Mouse (Mus musculus) liver, embryonic 14 days (tissue): ENCODE data around the gene Hmga1b. TPM values are rescaled to one million over a fixed set of nuclear protein-coding genes. Genes with fewer than 3 reads are reported as not detected.

ENCODE experiments used
- polyA plus RNA-seq: library from polyadenylated mRNA; depleted of rRNA; stranded (reverse); fragments of >200 nt; gene quantifications from 2 replicates; pipeline ENCODE4 v1.2.3, GENCODE M21; 2012; rRNA removed

Gene Hmga1b
- polyA plus RNA-seq, result 2.8 and 3.7 TPM in 2 replicates

GRCm38 (mm10) chr11:120762672-120763041 is at the start of gene Hmga1b:
Gene Hmga1b (plus strand): TSS chr11:120762794.

GRCm38 (mm10) chr11:120713580-120714518 is 48.7 kb upstream of the Hmga1b start, which contains the start of the genes Cenpx and Lrrc45:
Gene Cenpx (minus strand): TSS chr11:120713738.
Gene Lrrc45 (plus strand): TSS chr11:120713925.

GRCm38 (mm10) chr11:120721124-120722066 is 41.2 kb upstream of the Hmga1b start, which contains the start of gene Rac3:
Gene Rac3 (plus strand): TSS chr11:120721470.

GRCm38 (mm10) chr11:120727169-120727527 is 35.4 kb upstream of the Hmga1b start, which contains the start of gene Dcxr:
Gene Dcxr (minus strand): TSS chr11:120727281.

GRCm38 (mm10) chr11:120731858-120732680 is 30.5 kb upstream of the Hmga1b start, which contains the start of gene Cbr2:
Gene Cbr2 (minus strand): TSS chr11:120732114.

GRCm38 (mm10) chr11:120784064-120784791 is 21.6 kb downstream of the Hmga1b start, which contains the start of the genes Rfng and Gps1:
Gene Rfng (minus strand): TSS chr11:120784207.
Gene Gps1 (plus strand): TSS chr11:120784272.

GRCm38 (mm10) chr11:120795756-120796613 is 33.4 kb downstream of the Hmga1b start, which contains the start of gene Dus1l:
Gene Dus1l (minus strand): TSS chr11:120796403.

Other genes with a start within 250 kb of the Hmga1b start
- 16.1 and 19.1 TPM in 2 replicates for gene Gcgr, start 232.1 kb upstream of the Hmga1b start, polyA plus RNA-seq
- 25.4 and 28.5 TPM in 2 replicates for gene Mcrip1, start 213.1 kb upstream of the Hmga1b start, polyA plus RNA-seq
- gene Ppp1r27, start 211.7 kb upstream of the Hmga1b start, polyA plus RNA-seq, result 0.14 TPM in 1 of 2 replicates, not detected in the other
- 239 and 240 TPM in 2 replicates for gene P4hb, start 189.5 kb upstream of the Hmga1b start, polyA plus RNA-seq
- 151 and 168 TPM in 2 replicates for gene Arhgdia, start 181.2 kb upstream of the Hmga1b start, polyA plus RNA-seq
- 112 and 119 TPM in 2 replicates for gene Alyref, start 164.4 kb upstream of the Hmga1b start, polyA plus RNA-seq
- gene Anapc11, start 164.4 kb upstream of the Hmga1b start, polyA plus RNA-seq, result 49.9 and 56.0 TPM in 2 replicates
- gene Npb, start 154.3 kb upstream of the Hmga1b start, polyA plus RNA-seq, result 4.6 and 5.4 TPM in 2 replicates
- gene Pcyt2, start 144.9 kb upstream of the Hmga1b start, polyA plus RNA-seq, result 113 and 125 TPM in 2 replicates
- 27.4 and 30.1 TPM in 2 replicates for gene Sirt7, start 137.6 kb upstream of the Hmga1b start, polyA plus RNA-seq
- gene Mafg, start 129.2 kb upstream of the Hmga1b start, polyA plus RNA-seq, result 25.1 and 29.7 TPM in 2 replicates
- 4.4 and 4.5 TPM in 2 replicates for gene Pycr1, start 119.0 kb upstream of the Hmga1b start, polyA plus RNA-seq
- 0.14 and 0.28 TPM in 2 replicates for gene Myadml2, start 114.6 kb upstream of the Hmga1b start, polyA plus RNA-seq
- gene Notum, start 101.6 kb upstream of the Hmga1b start, polyA plus RNA-seq, result 0.22 and 0.43 TPM in 2 replicates
- 16.8 and 20.5 TPM in 2 replicates for gene Aspscr1, start 89.8 kb upstream of the Hmga1b start, polyA plus RNA-seq
- 61.2 and 66.5 TPM in 2 replicates for gene Cenpx, start 49.1 kb upstream of the Hmga1b start, polyA plus RNA-seq
- 8.6 and 8.7 TPM in 2 replicates for gene Lrrc45, start 48.9 kb upstream of the Hmga1b start, polyA plus RNA-seq
- gene Rac3, start 41.3 kb upstream of the Hmga1b start, polyA plus RNA-seq, result 1.3 and 1.4 TPM in 2 replicates
- 9.4 and 10.1 TPM in 2 replicates for gene Dcxr, start 35.5 kb upstream of the Hmga1b start, polyA plus RNA-seq
- gene Cbr2, start 30.7 kb upstream of the Hmga1b start, polyA plus RNA-seq, result 0.16 TPM in 1 of 2 replicates, not detected in the other
- gene Rfng, start 21.4 kb downstream of the Hmga1b start, polyA plus RNA-seq, result 6.9 and 8.6 TPM in 2 replicates
- 61.2 and 70.7 TPM in 2 replicates for gene Gps1, start 21.5 kb downstream of the Hmga1b start, polyA plus RNA-seq
- 30.8 and 33.4 TPM in 2 replicates for gene Dus1l, start 33.6 kb downstream of the Hmga1b start, polyA plus RNA-seq
- gene Fasn, start 61.8 kb downstream of the Hmga1b start, polyA plus RNA-seq, result 44.8 and 46.6 TPM in 2 replicates
- gene Ccdc57, start 170.1 kb downstream of the Hmga1b start, polyA plus RNA-seq, result 1.4 and 1.7 TPM in 2 replicates
- 19.7 and 22.6 TPM in 2 replicates for gene Slc16a3, start 185.7 kb downstream of the Hmga1b start, polyA plus RNA-seq
- 25.7 and 28.4 TPM in 2 replicates for gene Csnk1d, start 228.5 kb downstream of the Hmga1b start, polyA plus RNA-seq